Mouse (Mus musculus) heart, adult 11 months (tissue): ENCODE results near the gene Tns3.

Experiments used
- DNase-seq: peaks from one replicate; pipeline ENCODE4 v3.0.0; 2022

Tns3 gene

GRCm38 (mm10) chr11:8679221-8679620, 14.9 kb upstream of the Tns3 start:
- no peak for DNase-seq

GRCm38 (mm10) chr11:8678260-8678995, 14.1 kb upstream of the Tns3 start:
- no peak for DNase-seq

- no peak for DNase-seq
Observed at GRCm38 (mm10) chr11:8675701-8676474, 11.6 kb upstream of the Tns3 start.

DNA sequence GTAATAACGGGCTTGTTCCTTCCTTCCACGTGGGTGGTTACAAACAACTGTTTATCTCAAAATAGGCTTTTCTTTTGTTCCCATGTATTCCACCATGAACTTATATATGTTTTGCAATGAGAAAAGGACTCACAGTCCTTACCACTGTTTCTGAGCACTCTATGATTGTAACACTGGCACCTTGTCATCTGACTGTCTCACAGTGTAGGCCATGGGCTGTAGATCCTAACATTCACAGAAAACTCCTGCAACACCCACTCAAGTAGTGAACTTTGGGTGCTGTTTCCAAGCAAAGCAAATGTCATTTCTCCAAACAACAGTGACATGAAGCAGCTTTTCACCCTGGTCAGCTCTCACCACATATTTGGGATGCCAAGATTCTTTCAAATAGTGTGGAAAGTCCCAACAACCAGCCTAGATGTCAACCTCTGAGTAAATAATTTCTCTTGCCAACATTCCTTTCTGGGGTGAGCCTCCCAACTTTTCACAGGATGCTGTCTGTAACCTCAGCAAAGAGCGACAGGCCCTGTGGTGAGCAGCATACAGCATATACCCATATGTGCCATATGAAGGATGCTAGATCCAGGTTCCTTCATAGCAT, 10.3 kb upstream of the Tns3 start:
- DNase-seq: no peak

- DNase-seq: no peak
Observed at GRCm38 (mm10) chr11:8671698-8672097, 7.4 kb upstream of the Tns3 start.

GRCm38 (mm10) chr11:8669138-8669537, 4.8 kb upstream of the Tns3 start:
- no peak for DNase-seq

- no peak for DNase-seq
Observed at GRCm38 (mm10) chr11:8664797-8665196, 462 bp upstream of the Tns3 start.

DNA sequence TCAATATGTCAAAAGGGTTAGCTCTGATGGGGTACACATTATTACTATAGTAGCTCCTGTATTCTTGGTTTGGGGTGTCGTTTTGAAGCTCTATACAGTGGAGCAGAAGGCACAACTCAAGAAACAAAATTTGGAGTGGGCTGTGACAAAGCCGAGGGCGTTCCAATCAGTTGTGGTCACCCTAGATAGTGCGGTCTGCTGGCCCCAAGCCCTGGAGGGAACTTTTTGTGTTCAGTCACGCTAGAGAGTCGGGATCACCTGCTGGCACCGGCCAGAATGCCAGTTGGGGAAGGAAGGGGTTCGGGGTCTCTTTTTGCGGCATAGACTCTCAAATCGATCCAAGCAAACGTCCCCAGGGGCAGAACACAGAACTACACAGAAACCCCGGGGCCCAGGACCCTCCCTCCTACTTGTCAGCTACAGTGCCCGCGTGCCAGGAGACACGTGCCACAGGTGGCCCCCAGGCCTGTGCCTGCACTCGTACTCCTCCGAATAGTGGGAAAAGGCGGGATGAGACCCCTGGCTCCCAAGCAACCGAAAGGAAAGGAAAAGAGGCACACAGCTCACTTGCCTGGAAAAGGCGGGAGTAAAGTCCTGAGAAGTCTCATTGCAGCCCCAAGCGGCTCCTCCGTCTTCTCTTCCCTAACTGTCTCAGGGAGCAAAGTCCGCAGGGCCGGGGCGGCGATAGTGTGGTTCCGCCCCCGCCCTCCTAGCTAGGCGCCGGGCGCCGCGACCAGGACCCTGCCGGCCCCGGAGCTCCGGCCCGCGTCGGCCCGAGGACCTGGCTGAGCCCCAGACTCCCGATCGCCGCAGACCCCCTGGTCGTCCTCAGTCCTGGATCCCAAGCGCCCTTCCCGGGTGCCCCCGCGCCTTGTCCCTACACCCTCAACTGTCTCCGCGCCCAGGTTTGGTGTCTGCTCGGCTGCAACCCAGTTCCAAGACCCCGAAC, 617 bp downstream of the Tns3 start:
- DNase-seq: peak; percentile 97

DNA sequence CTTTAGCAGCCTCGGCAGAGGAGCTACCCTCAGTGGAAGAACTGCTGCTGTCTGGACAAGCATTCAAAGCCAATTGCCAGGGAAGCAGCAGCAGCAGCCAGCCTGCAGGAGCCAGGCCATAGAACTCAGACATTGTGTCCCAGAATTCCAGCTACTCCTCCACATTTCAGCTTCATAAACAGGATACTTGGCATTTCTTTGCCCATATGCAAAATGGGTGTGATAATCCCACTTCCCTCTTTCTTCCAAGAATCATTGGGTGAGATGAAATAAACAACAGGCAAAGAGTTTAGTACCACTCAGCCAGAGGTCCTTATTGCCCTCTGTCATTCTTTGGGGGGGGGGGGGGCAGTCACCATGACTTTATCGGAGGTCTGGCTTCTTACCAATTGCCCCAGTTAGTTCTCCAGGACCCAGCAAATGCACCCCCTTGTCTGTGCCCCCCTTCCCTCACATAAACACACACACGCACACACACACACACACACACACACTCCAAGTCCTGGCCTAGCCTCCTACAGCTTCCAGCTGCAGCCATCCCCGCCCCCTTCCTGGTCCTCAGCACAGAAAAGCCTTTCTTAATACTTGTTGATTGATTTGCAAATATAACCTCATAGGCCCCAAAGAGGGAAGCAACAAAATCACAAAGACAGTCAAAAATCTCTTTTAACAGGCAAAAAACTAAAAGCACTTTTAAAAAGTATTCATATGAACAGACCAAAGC, 1.5 kb downstream of the Tns3 start:
- DNase-seq: no peak

GRCm38 (mm10) chr11:8660951-8661350, 3.4 kb downstream of the Tns3 start:
- DNase-seq: no peak

- peak; percentile 97 for DNase-seq
Observed at GRCm38 (mm10) chr11:8659851-8660250, 4.5 kb downstream of the Tns3 start.

DNA sequence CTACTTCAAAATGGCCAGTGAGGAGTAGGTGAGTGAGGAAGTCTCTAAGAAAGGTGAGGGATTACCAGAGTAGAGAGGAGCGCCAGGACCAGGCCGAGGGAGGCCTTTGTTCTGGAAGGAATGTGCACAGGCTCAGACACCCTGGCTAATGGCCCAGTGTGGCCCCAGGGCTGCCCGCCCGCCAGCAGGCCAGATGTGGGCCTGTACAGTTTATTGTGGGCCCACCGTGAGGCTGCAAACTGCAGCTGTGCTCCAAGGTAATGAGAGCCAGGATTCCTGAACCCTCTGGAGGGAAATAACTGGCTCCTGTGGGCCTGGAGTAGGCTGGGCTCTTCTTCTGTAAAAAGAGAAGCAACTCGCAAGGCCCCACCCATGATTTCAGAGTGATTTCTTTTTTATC, 5.3 kb downstream of the Tns3 start:
- peak; percentile 95 for DNase-seq

- DNase-seq: no peak
Observed at GRCm38 (mm10) chr11:8657493-8657892, 6.8 kb downstream of the Tns3 start.

DNA sequence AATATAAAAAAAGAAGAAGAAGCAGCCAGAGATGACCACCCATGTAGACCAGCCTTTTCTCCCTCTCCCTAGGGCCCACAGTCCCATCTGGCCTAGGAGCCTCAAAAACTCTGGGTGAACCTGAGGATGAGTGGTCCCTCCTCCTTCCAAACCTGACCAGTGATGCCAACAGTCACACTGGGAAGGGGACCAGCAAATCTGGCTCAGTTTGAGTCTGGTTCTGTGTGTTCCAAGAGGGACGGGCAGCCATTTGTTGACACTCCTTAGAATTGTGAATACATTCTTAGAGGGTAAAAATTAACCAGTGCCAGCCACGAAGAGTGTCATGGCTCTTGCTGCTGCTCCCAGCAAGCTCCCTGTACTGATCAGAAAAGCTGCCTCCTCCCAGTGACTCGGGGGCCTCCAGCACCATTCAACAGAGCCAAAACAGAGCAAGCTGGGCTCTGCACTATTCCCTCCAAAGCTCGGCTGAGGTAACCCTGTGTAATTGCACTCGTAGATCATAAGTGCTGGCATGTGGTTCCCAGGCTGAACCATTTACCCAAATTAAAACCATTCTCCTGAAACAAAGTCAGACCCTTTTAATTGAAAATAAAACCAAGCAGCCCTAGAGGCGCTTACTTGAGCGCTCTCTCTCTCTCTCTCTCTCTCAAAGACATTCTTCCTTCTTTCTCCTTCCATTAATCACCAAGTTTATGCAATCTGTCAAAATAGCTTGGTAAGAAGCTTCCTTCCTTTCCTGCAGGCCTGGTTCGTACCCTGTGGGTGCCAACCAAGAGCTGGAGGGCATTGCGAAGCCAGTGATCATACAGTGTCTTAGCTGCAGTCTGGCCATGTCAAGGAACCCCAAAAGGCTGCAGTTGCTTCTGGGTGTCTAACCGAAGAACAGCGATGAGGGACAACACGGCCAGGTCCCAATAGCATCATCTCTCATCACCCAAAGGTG, 7.6 kb downstream of the Tns3 start:
- DNase-seq: no peak

DNA sequence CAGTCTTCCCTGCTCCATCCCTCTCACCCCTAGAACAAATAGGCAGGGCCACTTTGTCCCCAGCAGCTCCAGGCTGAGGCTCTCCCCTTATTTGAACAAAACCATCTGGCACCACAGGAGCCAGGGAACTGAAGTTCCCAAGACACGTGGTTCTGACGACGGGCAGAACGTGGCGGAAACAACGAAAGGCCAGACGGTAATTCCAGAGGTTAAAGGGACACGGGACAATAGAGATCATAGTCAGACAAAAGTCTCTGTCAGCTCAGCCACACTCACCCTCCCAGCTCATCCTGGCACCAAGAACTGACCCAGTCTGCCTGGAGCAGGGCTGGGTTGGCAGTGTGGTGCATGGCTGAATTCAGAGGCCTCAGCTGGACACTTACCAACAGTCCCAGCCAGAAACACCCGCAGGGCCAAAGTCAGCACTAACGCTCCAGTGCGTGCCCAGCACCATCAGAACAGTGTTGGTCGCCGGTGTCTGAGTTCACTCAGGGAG, 10.5 kb downstream of the Tns3 start:
- peak; percentile 95 for DNase-seq

GRCm38 (mm10) chr11:8652792-8653645, 11.3 kb downstream of the Tns3 start:
- DNase-seq: no peak

DNA sequence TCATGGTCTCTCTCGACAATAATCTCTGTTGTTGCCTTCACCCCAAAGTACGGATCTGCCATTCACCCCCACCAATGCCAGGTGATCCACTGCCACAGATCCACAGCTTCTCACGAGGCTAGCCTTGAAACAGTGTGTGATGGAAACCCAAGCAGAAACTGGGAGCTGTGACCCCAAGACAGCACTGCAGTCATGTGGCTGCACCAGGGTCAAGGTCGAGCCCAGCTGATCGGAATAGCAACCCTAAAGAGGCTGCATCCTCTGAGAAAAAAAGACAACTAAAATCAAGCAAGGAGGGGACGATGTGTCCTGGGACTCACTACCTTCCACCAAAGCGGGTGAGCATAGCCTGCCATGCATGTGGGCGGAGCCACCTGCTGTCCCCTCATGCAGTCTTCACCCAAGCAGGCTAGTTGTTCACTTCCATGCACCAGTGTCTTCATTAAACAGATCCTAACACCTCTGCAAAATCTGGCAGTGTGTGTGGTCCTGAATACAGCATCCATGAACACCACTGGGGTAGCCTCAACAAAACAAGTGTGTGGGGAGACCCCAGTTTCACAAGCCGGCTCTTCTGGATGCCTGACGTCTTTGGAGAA, 12.1 kb downstream of the Tns3 start:
- DNase-seq: no peak

DNA sequence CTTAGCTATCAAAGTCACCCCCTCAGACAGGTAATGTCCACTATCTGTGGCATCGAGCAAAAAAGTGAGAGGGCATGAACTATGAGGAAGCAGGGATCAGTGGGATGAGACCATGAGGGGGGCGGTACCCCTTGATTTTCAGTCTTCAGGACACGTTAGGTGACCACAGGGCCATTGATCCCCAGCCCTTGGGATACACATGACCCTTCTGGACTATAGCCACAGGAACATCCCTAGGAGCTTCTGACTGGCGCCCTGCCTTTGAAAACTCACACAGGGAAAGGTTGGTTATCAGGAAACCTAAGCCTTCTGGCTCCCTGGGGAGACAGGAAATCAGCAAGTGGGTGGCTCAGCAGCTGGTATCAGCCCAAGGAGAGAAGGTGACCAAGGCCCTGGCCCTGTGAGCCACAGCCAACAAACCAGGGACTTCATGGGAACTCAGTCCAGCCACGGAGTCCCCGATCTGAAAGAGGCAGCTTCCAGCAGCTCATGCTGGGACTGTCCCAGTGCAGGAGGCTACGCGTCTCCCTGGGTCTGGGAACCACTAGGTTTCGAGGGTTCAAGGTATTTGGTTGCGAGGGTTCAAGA, 12.8 kb downstream of the Tns3 start:
- DNase-seq: no peak

DNA sequence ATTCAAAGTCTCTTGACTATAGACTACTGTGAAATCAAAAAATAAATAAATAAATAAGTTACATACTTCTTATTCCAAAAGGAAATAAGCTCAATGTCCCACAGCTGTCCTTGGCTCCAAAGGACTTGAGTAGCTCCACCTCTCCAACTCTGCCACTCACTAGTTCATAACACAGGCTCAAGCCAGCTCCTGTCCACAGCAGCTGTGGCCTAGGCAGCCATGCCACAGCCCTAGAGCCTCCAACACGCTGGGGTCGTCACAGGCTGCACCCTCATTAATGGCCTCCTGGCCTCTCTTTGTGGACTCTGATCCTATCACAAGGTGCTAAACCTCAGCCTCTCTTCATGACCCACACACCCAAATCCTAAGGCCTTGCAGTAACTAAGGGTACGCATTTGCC, 18.7 kb downstream of the Tns3 start:
- no peak for DNase-seq
